Mouse (Mus musculus): ENCODE measurements around the gene Fam178b. TPM values are rescaled to one million over a fixed set of nuclear protein-coding genes. Genes with fewer than 3 reads are reported as not detected.
A peak's percentile ranks its signal among the peaks of the same experiment; 100 is the strongest.

The Fam178b gene
- polyA plus RNA-seq, 1 experiment from 2014 or later = 0.53 TPM

- H3K4me3 ChIP-seq = peak overlapping the region; percentile 94
- peaks cover 49% of the 10 kb centered on the region for H3K4me1 ChIP-seq
- H3K9me3 ChIP-seq = no peaks in the 10 kb centered on the region
- peak overlapping the region; percentile 100 for H3K27ac ChIP-seq
- peak; percentile 83 for ATAC-seq (ENCODE audit: low FRiP score, low read depth)
- no peaks in the 10 kb centered on the region for H3K27me3 ChIP-seq
- whole genome bisulfite sequencing = under 1% methylated on average over 52 of the region's 52 CpGs
- peak overlapping the region; percentile 98 for H3K9ac ChIP-seq
- peaks cover 38% of the 10 kb centered on the region for H3K36me3 ChIP-seq
- peak overlapping the region; percentile 98 for H3K4me2 ChIP-seq (replicated peaks)
Measured at GRCm38 (mm10) chr1:36556553-36557456, 126.2 kb downstream of the Fam178b start.

- no peak for ATAC-seq (ENCODE audit: low FRiP score, low read depth)
- Histone ChIP-seq H3K27me3 (no peaks in the 10 kb centered on the region), H3K4me2 (replicated peaks) (peak overlapping the region; percentile 98), H3K9me3 (no peaks in the 10 kb centered on the region), H3K4me1 (peaks cover 44% of the 10 kb centered on the region), H3K9ac (peak overlapping the region; percentile 98), H3K36me3 (peaks cover 47% of the 10 kb centered on the region), H3K4me3 (peak overlapping the region; percentile 94), H3K27ac (peak overlapping the region; percentile 100)
- 0% methylated on average over 8 of the region's 8 CpGs for WGBS
Measured at GRCm38 (mm10) chr1:36555798-36556395, 127.1 kb downstream of the Fam178b start.

GRCm38 (mm10) chr1:36554633-36555399, 128.2 kb downstream of the Fam178b start:
- H3K4me1 ChIP-seq = peaks cover 46% of the 10 kb centered on the region
- H3K4me3 ChIP-seq = peak overlapping the region; percentile 94
- 68% methylated on average over 21 of the region's 21 CpGs for WGBS
- ATAC-seq (ENCODE audit: low FRiP score, low read depth) = no peak
- H3K27ac ChIP-seq = 0 out of 2 replicates have a peak overlapping the region, but pooled peaks have one; percentile 100
- peaks cover 58% of the 10 kb centered on the region for H3K36me3 ChIP-seq
- no peaks in the 10 kb centered on the region for H3K9me3 ChIP-seq
- H3K4me2 ChIP-seq (replicated peaks) = peak overlapping the region; percentile 98
- H3K9ac ChIP-seq = peak overlapping the region; percentile 98
- H3K27me3 ChIP-seq = no peaks in the 10 kb centered on the region

DNA sequence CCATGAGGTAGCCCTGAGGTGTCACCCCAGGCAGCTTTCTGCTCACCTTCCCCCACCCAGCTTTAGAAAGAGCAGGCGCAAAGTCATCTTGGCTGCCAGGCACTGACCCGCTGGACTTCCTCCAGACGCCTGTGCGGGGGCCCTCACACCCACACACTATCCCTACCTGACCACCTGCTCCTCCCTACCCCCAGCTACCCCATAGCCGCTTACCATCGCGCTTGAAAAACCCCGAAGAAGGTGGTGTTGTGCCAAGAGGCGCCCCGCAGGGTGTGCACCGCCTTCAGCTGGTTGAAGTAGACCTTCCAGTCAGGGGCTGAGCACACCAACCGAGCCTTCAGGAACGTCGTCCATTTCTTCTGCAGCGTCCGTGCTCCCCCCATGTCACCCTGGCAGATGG, 130.5 kb downstream of the Fam178b start:
- Histone ChIP-seq H3K4me1 (peaks cover 54% of the 10 kb centered on the region), H3K36me3 (peaks cover 77% of the 10 kb centered on the region), H3K27ac (no peak overlapping the region), H3K27me3 (no peaks in the 10 kb centered on the region), H3K9me3 (no peaks in the 10 kb centered on the region), H3K4me3 (no peak overlapping the region), H3K4me2 (replicated peaks) (no peak overlapping the region), H3K9ac (no peak overlapping the region)
- no peak for ATAC-seq (ENCODE audit: low FRiP score, low read depth)
- 88% methylated on average over 16 of the region's 16 CpGs for WGBS

DNA sequence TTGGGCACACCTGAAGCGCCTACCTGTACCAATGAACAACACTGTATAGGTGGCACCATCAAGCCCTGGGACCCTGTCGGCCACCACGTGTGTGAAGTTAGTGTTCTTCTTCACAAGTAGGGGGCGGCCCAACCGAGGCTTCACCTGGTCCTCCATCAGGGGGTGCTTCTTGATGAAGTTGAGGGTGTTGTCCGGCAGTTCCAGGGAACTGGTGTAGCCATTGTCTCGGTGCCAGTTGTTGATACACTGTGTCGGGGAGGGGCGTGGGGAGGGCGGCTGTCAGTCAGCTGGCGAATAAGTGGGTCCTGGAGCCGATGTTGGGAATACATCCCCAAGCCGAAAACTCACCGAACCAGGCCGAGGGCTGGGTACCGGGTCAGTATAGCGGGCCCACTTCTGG, 131.1 kb downstream of the Fam178b start:
- Histone ChIP-seq H3K9ac (no peak overlapping the region), H3K4me2 (replicated peaks) (no peak overlapping the region), H3K4me1 (peaks cover 57% of the 10 kb centered on the region), H3K27me3 (no peaks in the 10 kb centered on the region), H3K9me3 (no peaks in the 10 kb centered on the region), H3K27ac (no peak overlapping the region), H3K4me3 (no peak overlapping the region), H3K36me3 (peaks cover 77% of the 10 kb centered on the region)
- ATAC-seq (ENCODE audit: low FRiP score, low read depth) = no peak
- WGBS = 88% methylated on average over 17 of the region's 17 CpGs

- Histone ChIP-seq H3K36me3 (peaks cover 74% of the 10 kb centered on the region), H3K9me3 (no peaks in the 10 kb centered on the region), H3K4me1 (peaks cover 63% of the 10 kb centered on the region), H3K27ac (no peak overlapping the region), H3K27me3 (no peaks in the 10 kb centered on the region), H3K9ac (no peak overlapping the region), H3K4me3 (no peak overlapping the region), H3K4me2 (replicated peaks) (no peak overlapping the region)
- no peak for ATAC-seq (ENCODE audit: low FRiP score, low read depth)
- WGBS = 77% methylated on average over 20 of the region's 20 CpGs
Measured at GRCm38 (mm10) chr1:36550075-36550863, 132.7 kb downstream of the Fam178b start.

DNA sequence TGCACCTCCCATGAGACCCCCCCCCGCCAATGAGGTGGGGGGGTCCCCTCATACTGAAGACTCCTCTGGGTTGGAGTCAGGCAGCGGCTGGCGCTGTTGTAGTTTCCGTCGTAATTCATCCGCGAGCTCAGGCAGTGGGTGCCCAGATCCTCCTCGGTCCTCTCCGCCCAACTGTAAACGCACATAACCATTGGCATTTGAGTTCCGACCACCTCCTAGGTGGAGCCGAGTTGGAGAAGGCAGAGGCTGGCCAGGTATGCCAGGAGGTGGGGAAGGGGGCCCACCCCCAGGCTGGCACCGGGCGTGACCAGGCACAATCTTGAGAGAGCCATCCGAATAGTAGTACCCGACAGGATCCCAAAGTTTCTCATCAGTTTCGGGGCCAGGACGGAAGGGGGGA, 133.5 kb downstream of the Fam178b start:
- peak overlapping the region; percentile 27 for H3K4me2 ChIP-seq (replicated peaks)
- WGBS = 75% methylated on average over 18 of the region's 18 CpGs
- no peaks in the 10 kb centered on the region for H3K27me3 ChIP-seq
- no peak for ATAC-seq (ENCODE audit: low FRiP score, low read depth)
- H3K9me3 ChIP-seq = no peaks in the 10 kb centered on the region
- peaks cover 55% of the 10 kb centered on the region for H3K4me1 ChIP-seq
- H3K27ac ChIP-seq = peak overlapping the region; percentile 52; the same call in 1 of the 2 replicates
- peak overlapping the region; percentile 35; the same call in 1 of the 2 replicates for H3K9ac ChIP-seq
- peaks cover 66% of the 10 kb centered on the region for H3K36me3 ChIP-seq
- H3K4me3 ChIP-seq = no peak overlapping the region

- no peak for ATAC-seq (ENCODE audit: low FRiP score, low read depth)
- WGBS = 41% methylated on average over 8 of the region's 8 CpGs
- Histone ChIP-seq H3K4me2 (replicated peaks) (peak overlapping the region; percentile 27), H3K4me1 (peaks cover 53% of the 10 kb centered on the region), H3K27me3 (no peaks in the 10 kb centered on the region), H3K9me3 (no peaks in the 10 kb centered on the region), H3K36me3 (peaks cover 62% of the 10 kb centered on the region), H3K9ac (peak overlapping the region; percentile 35; the same call in 1 of the 2 replicates), H3K4me3 (no peak overlapping the region), H3K27ac (peak overlapping the region; percentile 52; the same call in 1 of the 2 replicates)
Measured at GRCm38 (mm10) chr1:36548771-36549170, 134.2 kb downstream of the Fam178b start.

GRCm38 (mm10) chr1:36547981-36548598, 134.9 kb downstream of the Fam178b start:
- no peak for ATAC-seq (ENCODE audit: low FRiP score, low read depth)
- Histone ChIP-seq H3K27me3 (no peaks in the 10 kb centered on the region), H3K4me3 (no peak overlapping the region), H3K4me2 (replicated peaks) (peak overlapping the region; percentile 41; the same call in 1 of the 2 replicates), H3K9me3 (no peaks in the 10 kb centered on the region), H3K4me1 (peaks cover 53% of the 10 kb centered on the region), H3K9ac (peak overlapping the region; percentile 45; the same call in 1 of the 2 replicates), H3K36me3 (peaks cover 55% of the 10 kb centered on the region), H3K27ac (peak overlapping the region; percentile 74; the same call in 1 of the 2 replicates)
- WGBS = 27% methylated on average over 9 of the region's 9 CpGs

DNA sequence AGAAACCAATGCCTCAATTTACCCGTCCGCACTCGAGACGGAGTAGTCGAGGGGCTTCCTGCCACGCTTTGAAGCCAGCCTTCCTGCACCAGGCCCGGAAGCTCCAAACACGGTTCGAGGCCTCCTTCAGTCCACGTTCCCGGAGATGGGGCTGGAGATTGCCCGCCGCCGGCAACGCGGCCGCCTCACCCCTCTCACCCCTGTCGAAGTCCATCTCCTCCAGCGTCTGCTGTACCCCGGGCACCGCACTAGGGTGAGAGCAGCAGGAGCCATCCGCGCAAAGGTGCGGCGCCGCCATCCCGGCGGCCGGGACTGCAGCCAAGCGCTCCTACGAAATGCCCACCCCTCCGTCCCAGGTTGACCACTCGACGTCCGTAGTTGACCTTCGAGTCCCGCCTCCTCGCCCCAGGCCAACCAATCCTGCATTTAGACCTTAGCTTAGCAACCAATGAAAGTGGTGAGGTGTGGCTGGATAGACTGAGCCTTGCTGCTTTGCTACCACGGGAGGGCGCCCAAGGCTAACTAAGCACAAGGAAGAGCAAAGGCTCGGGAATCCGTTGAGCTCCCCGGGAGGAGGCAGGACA, 136.0 kb downstream of the Fam178b start, which contains the start of gene Ankrd39:
Ankrd39 (minus strand) TSS at position 558 of the 584 bp plus-strand sequence.
- peak within 1 kb of the TSS; percentile 68 for H3K4me3 ChIP-seq
- peaks cover 53% of the 10 kb centered on the region for H3K4me1 ChIP-seq
- H3K9ac ChIP-seq = peak within 1 kb of the TSS; percentile 81
- H3K27me3 ChIP-seq = no peaks in the 10 kb centered on the region
- peak within 1 kb of the TSS; percentile 85 for H3K27ac ChIP-seq
- H3K36me3 ChIP-seq = peaks cover 53% of the 10 kb centered on the region
- no peaks in the 10 kb centered on the region for H3K9me3 ChIP-seq
- ATAC-seq (ENCODE audit: low FRiP score, low read depth) = peak; percentile 96
- peak within 1 kb of the TSS; percentile 81 for H3K4me2 ChIP-seq (replicated peaks)
- under 1% methylated on average over 43 of the region's 43 CpGs for WGBS

All from limb, embryonic 13.5 days (tissue).